Mouse (Mus musculus) liver, embryonic 12.5 days (tissue): Measurements from ENCODE around the gene Epas1. TPM values are rescaled to one million over a fixed set of nuclear protein-coding genes. Genes with fewer than 3 reads are reported as not detected.
A peak's percentile ranks its signal among the peaks of the same experiment; 100 is the strongest.

Source experiments
- ATAC-seq: fragments of 200-750 bp; cut with Nextera tagmentation; 2 replicates; pipeline ENCODE4 v1.8.0; 2017; ENCODE audit warnings: moderate number of reproducible peaks, mild to moderate bottlenecking, moderate library complexity
- H3K27ac ChIP-seq: fragments of 300-500 bp; sonication (generic); 2 replicates; pipeline ENCODE4 v1.5.1; 2016; ENCODE audit warnings: mild to moderate bottlenecking
- H3K27me3 ChIP-seq: fragments of 300-500 bp; sonication (generic); replicated peaks from 2 replicates; pipeline ENCODE4 v1.6.1; 2016; ENCODE audit warnings: mild to moderate bottlenecking, moderate library complexity
- H3K36me3 ChIP-seq: fragments of 300-500 bp; sonication (generic); 2 replicates; pipeline ENCODE4 v1.6.1; 2016; ENCODE audit warnings: mild to moderate bottlenecking, moderate library complexity
- H3K4me1 ChIP-seq: fragments of 300-500 bp; sonication (generic); 2 replicates; pipeline ENCODE4 v1.6.1; 2016
- H3K4me2 ChIP-seq: fragments of 300-500 bp; sonication (generic); 2 replicates; pipeline ENCODE4 v1.6.1; 2016; ENCODE audit warnings: mild to moderate bottlenecking, moderate library complexity
- H3K4me3 ChIP-seq: fragments of 300-500 bp; sonication (generic); 2 replicates; pipeline ENCODE4 v1.5.1; 2016; ENCODE audit warnings: mild to moderate bottlenecking, moderate library complexity
- H3K9ac ChIP-seq: fragments of 300-500 bp; sonication (generic); 2 replicates; pipeline ENCODE4 v1.6.1; 2016; ENCODE audit warnings: mild to moderate bottlenecking, moderate library complexity
- H3K9me3 ChIP-seq: fragments of 300-500 bp; sonication (generic); replicated peaks from 2 replicates; pipeline ENCODE4 v1.6.1; 2016; ENCODE audit warnings: mild to moderate bottlenecking, moderate library complexity
- WGBS: fragments of 180-500 bp; shearing (Covaris S2); methylation state at CpG from one replicate; pipeline ENCODE4 v1.1.7; 2016; ENCODE audit not compliant: insufficient replicate concordance; 5-methylcytosine and 5-hydroxymethylcytosine counted together
- polyA plus RNA-seq: library from polyadenylated mRNA; unstranded; fragments of >200 nt; fragmentation: Nextera tagmentation; extraction: Ambion mirVana; gene quantifications from 2 replicates; pipeline ENCODE4 v1.2.1, GENCODE M21; 2016

Gene Epas1
- polyA plus RNA-seq, 1 experiment from 2014 or later = 1.3 TPM

DNA sequence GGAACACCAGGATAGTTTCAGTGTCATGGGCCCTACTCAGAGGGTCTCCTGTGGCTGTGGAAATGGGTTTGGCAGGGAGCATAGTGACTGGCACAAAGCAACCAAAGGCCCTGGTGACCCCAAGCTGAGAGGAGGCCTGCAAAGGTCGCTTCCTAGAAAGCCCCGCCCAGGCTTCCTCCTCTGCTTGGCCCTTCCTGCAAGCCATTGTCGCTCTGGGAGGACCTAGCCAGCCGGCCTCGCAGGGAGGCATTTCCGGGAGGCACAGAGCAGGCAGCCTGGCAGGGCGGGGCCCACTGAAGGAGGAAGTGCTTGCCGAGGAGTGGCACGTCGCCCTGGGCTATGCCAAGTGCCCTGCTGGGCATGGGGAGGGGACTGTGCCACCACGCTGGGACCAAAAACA, 21.5 kb upstream of the Epas1 start:
- Histone ChIP-seq H3K9ac (no peak overlapping the region), H3K4me2 (peak overlapping the region; percentile 58), H3K4me3 (peak overlapping the region; percentile 6; the same call in 1 of the 2 replicates), H3K36me3 (no peaks in the 10 kb centered on the region), H3K27me3 (no peaks in the 10 kb centered on the region), H3K27ac (no peak overlapping the region), H3K9me3 (no peaks in the 10 kb centered on the region), H3K4me1 (peaks cover 20% of the 10 kb centered on the region)
- 2% methylated on average over 11 of the region's 11 CpGs for WGBS
- ATAC-seq = peak; percentile 83

DNA sequence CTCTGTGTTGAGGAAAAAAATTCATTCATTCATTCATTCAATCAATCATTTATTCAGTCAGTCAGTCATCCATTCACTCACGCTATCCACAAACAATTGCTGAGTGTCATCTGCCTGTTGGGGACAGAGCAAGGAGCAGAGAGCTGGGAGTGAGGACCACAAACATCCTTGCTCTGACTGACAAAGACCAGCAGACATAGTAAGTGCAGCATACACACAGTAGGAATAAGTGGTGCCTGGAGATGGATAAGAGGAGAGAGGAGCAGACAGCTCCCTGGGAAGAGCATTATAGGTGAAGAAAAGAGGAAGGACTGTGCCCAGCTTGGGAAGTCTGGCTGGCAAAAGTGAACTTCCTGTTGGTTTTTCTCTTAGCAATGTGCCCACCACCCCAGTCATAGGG, 21.0 kb upstream of the Epas1 start:
- 64% methylated on average over 1 of the region's 1 CpGs for WGBS
- Histone ChIP-seq H3K4me2 (peak overlapping the region; percentile 58), H3K27me3 (no peaks in the 10 kb centered on the region), H3K4me1 (peaks cover 20% of the 10 kb centered on the region), H3K9me3 (no peaks in the 10 kb centered on the region), H3K27ac (no peak overlapping the region), H3K4me3 (peak overlapping the region; percentile 6; the same call in 1 of the 2 replicates), H3K9ac (no peak overlapping the region), H3K36me3 (no peaks in the 10 kb centered on the region)
- ATAC-seq = peak; percentile 28; the same call in 1 of the 2 replicates

DNA sequence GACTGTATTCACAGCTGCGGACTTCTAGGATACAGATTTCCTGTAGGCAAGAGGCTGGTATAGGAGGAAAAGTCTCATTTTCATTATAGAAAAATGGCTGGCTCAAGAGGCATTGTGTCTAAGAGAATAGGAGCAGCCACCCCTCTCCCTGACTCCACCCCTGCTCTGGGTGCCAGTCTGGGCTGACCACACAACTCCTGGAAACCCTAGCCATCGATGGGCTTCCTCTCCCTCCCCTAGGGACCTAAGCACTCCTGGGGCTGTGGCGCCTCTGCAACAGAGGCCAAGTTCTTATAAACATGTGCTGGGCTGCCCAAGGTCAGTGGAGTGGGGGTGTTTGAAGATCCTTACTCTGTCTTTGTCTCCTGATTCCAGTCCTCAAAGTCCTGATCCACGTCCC, 19.9 kb upstream of the Epas1 start:
- ATAC-seq = no peak
- H3K27ac ChIP-seq = no peak overlapping the region
- no peak overlapping the region for H3K9ac ChIP-seq
- no peak overlapping the region for H3K4me3 ChIP-seq
- H3K4me2 ChIP-seq = no peak overlapping the region
- no peaks in the 10 kb centered on the region for H3K27me3 ChIP-seq
- no peaks in the 10 kb centered on the region for H3K36me3 ChIP-seq
- peaks cover 20% of the 10 kb centered on the region for H3K4me1 ChIP-seq
- 53% methylated on average over 4 of the region's 4 CpGs for WGBS
- no peaks in the 10 kb centered on the region for H3K9me3 ChIP-seq

DNA sequence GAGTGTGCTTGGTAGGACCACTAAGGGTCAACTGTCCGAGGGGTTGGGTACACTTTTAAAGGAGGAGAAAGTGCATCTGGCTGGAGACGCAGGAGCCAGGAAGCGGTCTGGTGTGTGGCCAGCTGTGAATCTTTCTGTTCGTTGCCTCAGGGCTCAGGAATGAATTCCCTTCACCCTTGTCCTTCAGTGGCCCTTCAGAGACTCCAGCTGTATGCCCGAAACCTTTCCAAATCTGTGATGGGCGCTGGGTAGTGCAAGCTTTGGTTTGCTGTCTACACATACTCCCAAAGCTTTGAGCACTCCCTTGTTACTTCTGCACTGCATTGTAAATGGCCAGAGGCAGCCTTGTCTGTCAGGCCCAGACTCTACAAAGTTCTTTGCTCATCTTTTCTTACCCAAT, 15.0 kb upstream of the Epas1 start:
- no peak overlapping the region for H3K4me2 ChIP-seq
- no peaks in the 10 kb centered on the region for H3K4me1 ChIP-seq
- no peaks in the 10 kb centered on the region for H3K36me3 ChIP-seq
- H3K9ac ChIP-seq = no peak overlapping the region
- H3K27me3 ChIP-seq = 0 out of 2 replicates have a peak, but pooled peaks cover 4% of the 10 kb centered on the region
- no peak overlapping the region for H3K27ac ChIP-seq
- H3K4me3 ChIP-seq = no peak overlapping the region
- WGBS = 63% methylated on average over 6 of the region's 6 CpGs
- no peak for ATAC-seq
- H3K9me3 ChIP-seq = no peaks in the 10 kb centered on the region

DNA sequence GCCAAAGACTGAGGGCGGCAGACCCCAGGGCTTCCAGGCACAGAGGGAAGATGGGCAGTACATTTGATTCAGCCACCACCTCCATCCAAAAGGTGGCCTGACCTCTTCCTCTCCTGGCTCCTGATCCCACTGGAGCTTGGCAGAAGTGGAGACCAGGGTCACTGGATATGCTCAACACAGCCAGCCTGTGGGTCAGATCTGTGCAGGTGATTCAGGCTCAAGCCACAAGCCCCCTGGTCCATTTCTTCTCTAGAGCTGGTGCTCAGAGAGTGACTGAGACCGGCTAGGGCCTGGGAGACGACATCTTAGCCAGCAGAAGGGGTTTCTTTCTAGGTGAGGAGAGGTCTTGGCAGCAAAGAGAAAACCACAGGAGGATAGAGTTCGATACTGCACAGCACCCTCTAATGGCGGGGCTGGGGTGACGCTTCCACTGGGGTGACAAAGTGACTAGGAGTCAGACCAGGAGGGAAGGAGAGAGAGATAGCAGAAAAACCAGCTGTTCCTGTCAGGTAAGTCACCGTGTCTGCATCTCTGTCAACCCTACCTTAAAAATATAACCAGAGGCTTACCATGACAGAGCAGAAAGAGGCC, 10.1 kb upstream of the Epas1 start:
- Histone ChIP-seq H3K4me2 (no peak overlapping the region), H3K27me3 (0 out of 2 replicates have a peak, but pooled peaks cover 4% of the 10 kb centered on the region), H3K4me1 (no peaks in the 10 kb centered on the region), H3K9me3 (no peaks in the 10 kb centered on the region), H3K4me3 (no peak overlapping the region), H3K27ac (no peak overlapping the region), H3K9ac (no peak overlapping the region), H3K36me3 (no peaks in the 10 kb centered on the region)
- no peak for ATAC-seq
- WGBS = 63% methylated on average over 7 of the region's 7 CpGs

DNA sequence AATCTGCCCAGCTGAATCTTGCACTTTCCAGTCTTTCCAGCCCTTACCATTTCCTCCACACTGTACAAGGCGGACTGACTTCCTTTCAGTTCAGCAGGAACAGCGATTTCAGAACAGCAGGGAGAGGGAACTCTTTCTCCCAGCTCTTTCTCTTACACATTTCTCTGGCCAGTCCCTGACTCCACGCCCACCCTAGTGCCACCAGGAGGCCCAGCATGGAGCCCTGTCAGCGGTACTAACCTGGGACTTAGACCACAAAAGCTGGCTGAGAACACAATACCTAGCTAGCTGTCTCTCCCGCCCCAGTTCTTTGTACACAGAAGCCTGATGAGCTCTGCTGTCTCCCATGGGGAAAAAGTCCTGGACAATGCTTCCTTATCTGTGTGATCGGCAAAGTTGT, 8.6 kb upstream of the Epas1 start:
- no peak for ATAC-seq
- Histone ChIP-seq H3K4me1 (no peaks in the 10 kb centered on the region), H3K27ac (no peak overlapping the region), H3K4me3 (no peak overlapping the region), H3K27me3 (peaks cover 9% of the 10 kb centered on the region; the same call in 1 of the 2 replicates), H3K9me3 (no peaks in the 10 kb centered on the region), H3K4me2 (no peak overlapping the region), H3K36me3 (no peaks in the 10 kb centered on the region), H3K9ac (no peak overlapping the region)
- 41% methylated on average over 6 of the region's 6 CpGs for WGBS

DNA sequence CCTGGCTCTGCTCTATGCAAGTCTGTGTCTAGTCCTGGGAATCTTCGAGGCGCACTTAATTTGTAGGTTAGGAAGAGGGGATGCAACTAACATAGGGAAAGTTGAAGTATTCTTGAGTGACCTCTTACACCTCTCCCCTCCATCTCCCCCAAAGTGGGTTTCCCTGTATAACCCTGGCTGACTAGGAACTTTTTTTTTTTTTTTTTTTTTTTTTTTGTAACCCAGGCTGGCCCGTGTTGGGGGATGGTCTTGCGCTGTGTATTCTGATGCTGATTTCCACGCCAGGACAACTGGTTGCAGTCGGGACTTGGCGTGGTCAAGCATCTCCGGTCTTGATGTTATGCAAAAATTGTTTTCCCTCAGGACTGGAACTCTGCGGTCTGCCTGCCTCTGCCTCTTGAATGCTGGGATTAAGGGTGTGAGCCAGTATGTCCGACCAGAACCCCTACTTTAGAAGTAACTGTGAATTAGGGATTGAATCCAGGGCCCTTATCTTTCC, 2.1 kb upstream of the Epas1 start:
- H3K36me3 ChIP-seq = no peaks in the 10 kb centered on the region
- peaks cover 70% of the 10 kb centered on the region for H3K27me3 ChIP-seq
- no peak for ATAC-seq

DNA sequence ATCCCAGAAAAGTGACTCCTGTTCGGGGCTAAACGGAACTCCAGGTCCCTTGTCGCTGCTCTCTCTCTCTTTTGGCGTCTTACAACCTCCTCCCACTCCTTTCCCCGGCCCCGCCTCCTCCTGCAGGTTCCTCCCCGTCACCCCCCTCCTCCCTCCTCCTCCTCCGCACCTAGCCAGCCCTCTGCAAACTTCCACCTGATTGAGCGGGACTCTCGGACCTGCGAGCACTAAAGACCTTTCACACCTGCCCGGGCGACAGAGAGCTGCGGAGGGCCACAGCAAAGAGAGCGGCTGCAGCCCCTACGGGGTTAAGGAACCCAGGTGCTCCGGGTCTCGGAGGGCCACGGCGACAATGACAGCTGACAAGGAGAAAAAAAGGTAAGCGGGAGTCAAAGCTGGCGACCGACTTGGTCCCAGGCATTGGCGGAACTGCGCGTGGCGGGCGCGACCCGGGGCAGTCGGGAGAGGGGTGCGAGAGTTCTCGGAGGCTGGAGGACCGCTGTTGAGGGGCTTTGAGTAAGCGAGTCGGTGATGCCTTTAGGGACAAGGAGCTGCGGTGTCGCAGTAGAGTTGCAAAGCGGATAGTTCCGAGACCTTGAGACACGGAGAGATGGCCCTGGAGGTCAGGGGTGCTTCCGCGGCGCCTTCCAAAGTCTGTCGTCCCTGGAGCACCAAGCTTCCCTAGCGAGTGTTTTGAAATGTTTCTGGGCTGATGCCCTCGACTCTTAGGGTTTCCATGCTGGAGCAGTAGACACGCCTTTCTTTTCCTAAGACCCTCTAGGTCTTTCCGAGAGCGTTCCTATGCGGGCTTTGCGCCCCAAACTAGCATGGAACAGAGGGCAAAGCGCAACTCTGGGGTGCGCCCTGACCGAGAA, 668 bp downstream of the Epas1 start:
- peaks cover 11% of the 10 kb centered on the region; the same call in 1 of the 2 replicates for H3K4me1 ChIP-seq
- H3K9me3 ChIP-seq = no peaks in the 10 kb centered on the region
- H3K27me3 ChIP-seq = peaks cover 89% of the 10 kb centered on the region
- H3K4me3 ChIP-seq = peak overlapping the region; percentile 57
- ATAC-seq = no peak; the same call in 1 of the 2 replicates
- peak overlapping the region; percentile 39 for H3K9ac ChIP-seq
- peak overlapping the region; percentile 78 for H3K4me2 ChIP-seq
- no peak overlapping the region for H3K27ac ChIP-seq
- WGBS = 1% methylated on average over 55 of the region's 55 CpGs
- H3K36me3 ChIP-seq = no peaks in the 10 kb centered on the region

More for the DNA sequence above, 2.1 kb upstream of the Epas1 start:
- no peak overlapping the region for H3K9ac ChIP-seq
- no peak overlapping the region for H3K4me2 ChIP-seq
- H3K4me1 ChIP-seq = peaks cover 11% of the 10 kb centered on the region; the same call in 1 of the 2 replicates
- 66% methylated on average over 10 of the region's 10 CpGs for WGBS
- H3K4me3 ChIP-seq = no peak overlapping the region
- H3K9me3 ChIP-seq = no peaks in the 10 kb centered on the region
- no peak overlapping the region for H3K27ac ChIP-seq

DNA sequence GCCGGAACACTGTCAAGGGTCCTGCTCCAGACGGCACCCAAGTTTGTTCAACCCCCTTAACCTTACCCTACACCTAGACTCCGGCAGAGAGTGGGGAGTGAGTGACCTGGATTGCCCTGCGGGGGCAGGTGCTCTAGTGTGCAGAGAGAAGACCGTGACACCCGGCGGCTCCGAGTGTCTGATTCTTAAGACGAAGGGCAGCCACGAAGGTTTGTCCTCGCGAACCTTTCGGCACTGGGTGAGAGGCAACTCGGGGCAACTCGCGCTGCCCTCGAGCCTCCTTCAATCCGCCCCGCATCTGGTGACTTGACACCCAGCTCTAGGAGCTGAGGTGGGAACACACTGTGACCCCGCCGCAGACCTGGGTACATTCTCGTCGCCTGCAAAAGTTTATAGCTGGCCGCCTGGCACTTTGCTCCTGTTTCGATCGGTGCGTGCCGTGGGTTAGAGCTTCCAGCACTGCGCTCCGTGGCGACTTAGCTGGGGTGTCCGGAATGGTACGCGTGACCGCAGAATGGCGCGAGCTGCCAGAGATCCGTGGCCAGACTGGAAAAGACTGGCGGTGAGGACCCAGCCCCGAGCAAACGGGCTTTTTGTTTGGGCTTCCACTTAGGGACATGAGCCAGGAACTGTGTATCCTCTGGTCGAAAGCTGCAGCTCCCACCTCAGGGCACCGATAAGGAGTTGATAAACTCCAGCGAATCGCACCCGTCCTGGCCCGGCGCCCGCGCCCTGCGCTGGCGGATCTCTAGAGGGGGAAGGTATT, 1.5 kb downstream of the Epas1 start:
- no peak overlapping the region for H3K27ac ChIP-seq
- H3K36me3 ChIP-seq = no peaks in the 10 kb centered on the region
- no peak for ATAC-seq
- H3K4me1 ChIP-seq = peaks cover 11% of the 10 kb centered on the region; the same call in 1 of the 2 replicates
- H3K4me3 ChIP-seq = peak overlapping the region; percentile 57
- 2% methylated on average over 52 of the region's 52 CpGs for WGBS
- H3K4me2 ChIP-seq = peak overlapping the region; percentile 78
- H3K9me3 ChIP-seq = no peaks in the 10 kb centered on the region
- peaks cover 86% of the 10 kb centered on the region for H3K27me3 ChIP-seq
- peak overlapping the region; percentile 39; the same call in 1 of the 2 replicates for H3K9ac ChIP-seq

DNA sequence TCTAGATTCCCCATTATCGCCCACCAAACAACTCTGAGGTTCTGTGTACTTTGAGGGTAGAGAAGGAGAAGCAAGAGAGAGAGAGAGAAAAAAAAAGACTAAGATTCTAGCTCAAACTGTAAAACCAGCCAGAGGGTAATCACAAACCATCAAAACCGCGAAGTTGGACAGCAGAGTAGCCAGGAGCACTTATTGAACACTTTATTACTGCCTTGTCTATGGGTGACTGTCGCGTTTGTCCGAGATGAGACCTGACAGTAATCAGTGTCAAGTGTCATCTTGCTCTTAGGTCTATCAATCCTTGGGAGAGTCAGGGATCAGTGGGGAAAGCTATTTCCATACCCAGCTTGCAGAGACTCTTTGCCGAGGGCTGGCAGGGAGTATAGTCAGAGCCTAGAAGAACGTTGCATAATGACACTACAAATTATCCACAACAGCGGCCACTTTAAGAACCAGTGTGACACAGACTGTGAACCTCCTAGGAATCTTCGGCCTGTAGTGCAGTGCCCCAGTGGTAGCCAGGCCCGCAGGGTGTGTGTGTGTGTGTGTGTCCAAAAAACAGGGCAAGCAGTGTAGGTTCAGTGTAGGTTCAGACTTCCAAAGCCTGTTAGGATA, 2.2 kb downstream of the Epas1 start:
- WGBS = 18% methylated on average over 11 of the region's 11 CpGs
- Histone ChIP-seq H3K27me3 (peaks cover 81% of the 10 kb centered on the region), H3K9ac (no peak overlapping the region)

DNA sequence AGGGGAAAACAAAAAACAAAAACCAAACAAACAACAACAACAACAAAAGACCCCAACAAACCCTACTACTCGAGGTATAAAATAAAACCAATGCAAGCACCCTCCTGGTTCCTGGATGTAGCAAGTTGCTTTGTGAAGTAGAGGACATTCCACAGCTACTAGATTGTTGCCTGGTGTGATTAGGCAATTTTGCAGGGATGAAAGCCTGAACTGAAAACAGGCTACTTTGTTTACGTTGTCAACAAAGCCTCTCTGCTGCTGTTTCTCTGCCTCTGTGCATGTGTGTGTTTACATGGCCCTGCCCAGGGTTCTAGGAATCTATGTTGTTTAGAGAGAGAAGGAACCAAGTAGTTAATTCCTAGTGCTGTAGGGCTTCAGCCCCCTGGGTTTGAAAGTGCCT, 4.1 kb downstream of the Epas1 start:
- H3K27ac ChIP-seq = no peak overlapping the region
- H3K4me2 ChIP-seq = no peak overlapping the region
- H3K4me1 ChIP-seq = peaks cover 12% of the 10 kb centered on the region
- H3K27me3 ChIP-seq = peaks cover 62% of the 10 kb centered on the region
- H3K9ac ChIP-seq = no peak overlapping the region
- no peaks in the 10 kb centered on the region for H3K36me3 ChIP-seq
- no peak for ATAC-seq
- H3K9me3 ChIP-seq = no peaks in the 10 kb centered on the region
- no peak overlapping the region for H3K4me3 ChIP-seq
- WGBS = 44% methylated on average over 2 of the region's 2 CpGs

More for the DNA sequence above, 2.2 kb downstream of the Epas1 start:
- peak overlapping the region; percentile 57 for H3K4me3 ChIP-seq
- H3K27ac ChIP-seq = no peak overlapping the region
- no peak for ATAC-seq
- H3K36me3 ChIP-seq = no peaks in the 10 kb centered on the region
- H3K4me1 ChIP-seq = peaks cover 15% of the 10 kb centered on the region
- peak overlapping the region; percentile 78 for H3K4me2 ChIP-seq
- no peaks in the 10 kb centered on the region for H3K9me3 ChIP-seq
